Mouse (Mus musculus) adrenal gland, postnatal 10 days (tissue): ENCODE results near the gene Psmb9. TPM values are rescaled to one million over a fixed set of nuclear protein-coding genes. Genes with fewer than 3 reads are reported as not detected.

ENCODE experiments used
- DNase-seq: peaks from one replicate; pipeline ENCODE4 v3.0.0; 2021; ENCODE audit warnings: mixed read lengths
- total RNA-seq, 2 experiments: library from RNA; stranded (reverse); gene quantifications; 2 replicates each; pipeline ENCODE4 v1.2.3; 2021

The Psmb9 gene
- total RNA-seq, 2 experiments from 2014 or later = 13.5 to 18.2 TPM

- no peak for DNase-seq
Observed at GRCm38 (mm10) chr17:34205746-34206176, 18.2 kb upstream of the Psmb9 start.

- peak; percentile 65 for DNase-seq
Observed at GRCm38 (mm10) chr17:34205021-34205745, 17.6 kb upstream of the Psmb9 start.

GRCm38 (mm10) chr17:34204303-34205010 is 16.9 kb upstream of the Psmb9 start:
- DNase-seq = peak; percentile 94

- DNase-seq = peak; percentile 35
Observed at GRCm38 (mm10) chr17:34203444-34203843, 15.9 kb upstream of the Psmb9 start, which contains the start of gene Tap2. Gene Tap2 (plus strand): TSS chr17:34203527.

- DNase-seq = no peak
Observed at GRCm38 (mm10) chr17:34202760-34203442, 15.3 kb upstream of the Psmb9 start.

DNA sequence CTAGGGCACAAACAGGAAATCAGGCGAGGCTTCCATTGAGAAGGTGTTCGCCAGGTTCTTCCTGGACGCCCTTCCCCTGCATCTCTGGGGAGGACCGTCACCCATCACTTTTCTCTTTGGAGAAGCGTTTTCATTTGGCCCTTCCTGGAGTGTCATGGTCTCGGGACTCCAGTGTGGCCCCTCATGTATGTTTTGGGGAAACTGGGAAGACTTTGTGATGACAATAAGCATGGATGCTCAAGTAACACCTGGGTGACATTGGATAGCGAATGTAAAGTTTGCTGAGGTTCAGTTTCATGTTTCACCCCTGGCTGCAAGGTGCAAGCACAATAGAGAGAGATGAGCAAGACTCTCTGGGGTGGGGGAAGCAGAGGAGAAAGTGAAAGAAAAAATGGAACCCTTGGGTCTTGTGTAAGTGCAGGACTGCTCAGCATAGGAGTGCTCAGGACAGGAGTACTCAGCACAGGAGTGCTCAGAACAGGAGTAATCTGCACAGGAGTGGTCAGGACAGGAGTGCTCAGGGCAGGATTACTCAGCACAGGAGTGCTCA is 14.0 kb upstream of the Psmb9 start:
- no peak for DNase-seq

DNA sequence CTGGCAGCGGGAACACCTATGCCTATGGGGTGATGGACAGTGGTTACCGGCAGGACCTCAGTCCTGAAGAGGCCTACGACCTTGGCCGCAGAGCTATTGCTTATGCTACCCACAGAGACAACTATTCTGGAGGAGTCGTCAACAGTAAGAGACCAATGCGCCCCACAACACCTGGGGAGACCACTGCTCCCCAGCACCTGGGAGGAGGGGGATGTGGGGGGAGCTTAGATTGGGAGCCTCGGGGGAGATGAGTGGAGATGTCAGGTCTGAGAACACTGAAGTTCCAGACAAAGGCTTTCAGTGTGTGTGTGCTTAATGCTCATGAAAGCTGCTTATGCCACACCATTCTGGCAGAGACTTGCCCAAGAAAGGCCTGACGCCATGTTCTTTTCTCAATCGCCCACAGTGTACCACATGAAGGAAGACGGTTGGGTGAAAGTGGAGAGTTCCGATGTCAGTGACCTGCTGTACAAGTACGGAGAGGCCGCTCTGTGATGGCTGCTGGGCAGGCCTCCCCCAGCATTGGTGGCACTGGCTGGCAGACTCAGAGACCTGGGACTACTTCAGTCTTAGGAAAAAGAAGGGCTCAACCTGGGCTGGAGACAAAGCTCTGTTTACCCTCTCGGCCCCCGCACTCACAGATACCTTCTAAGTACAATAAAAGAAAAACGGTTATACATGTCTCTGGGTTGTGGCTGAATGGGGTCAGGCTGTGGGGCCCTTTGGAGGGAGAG is 13.4 kb upstream of the Psmb9 start:
- no peak for DNase-seq

GRCm38 (mm10) chr17:34200047-34200446 is 12.5 kb upstream of the Psmb9 start:
- DNase-seq = no peak

DNA sequence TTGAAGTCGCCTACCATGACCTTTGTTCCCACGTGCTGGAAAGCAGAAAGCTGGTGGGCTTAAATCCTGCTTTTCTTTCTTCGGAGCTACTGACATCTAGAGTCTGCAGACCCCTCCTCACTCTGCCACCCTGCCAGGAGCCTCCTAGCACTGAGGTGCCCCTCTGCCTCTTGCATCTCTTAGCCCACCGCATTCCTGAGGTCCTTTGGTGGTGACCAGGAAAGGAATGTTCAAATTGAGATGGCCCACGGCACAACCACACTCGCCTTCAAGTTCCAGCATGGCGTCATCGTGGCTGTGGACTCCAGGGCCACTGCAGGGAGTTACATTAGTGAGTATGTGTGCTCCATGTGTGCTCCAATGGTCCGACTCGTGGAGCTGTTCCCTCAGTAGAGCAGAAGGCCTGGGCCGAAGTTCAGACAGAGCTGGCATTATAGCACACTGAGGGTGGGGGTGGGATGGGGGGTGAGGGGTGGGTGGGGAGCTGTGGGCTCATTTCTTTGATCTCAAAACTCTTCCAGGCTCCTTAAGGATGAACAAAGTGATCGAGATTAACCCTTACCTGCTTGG is 11.6 kb upstream of the Psmb9 start:
- no peak for DNase-seq

- DNase-seq = no peak
Observed at GRCm38 (mm10) chr17:34198521-34198912, 11.0 kb upstream of the Psmb9 start.

DNA sequence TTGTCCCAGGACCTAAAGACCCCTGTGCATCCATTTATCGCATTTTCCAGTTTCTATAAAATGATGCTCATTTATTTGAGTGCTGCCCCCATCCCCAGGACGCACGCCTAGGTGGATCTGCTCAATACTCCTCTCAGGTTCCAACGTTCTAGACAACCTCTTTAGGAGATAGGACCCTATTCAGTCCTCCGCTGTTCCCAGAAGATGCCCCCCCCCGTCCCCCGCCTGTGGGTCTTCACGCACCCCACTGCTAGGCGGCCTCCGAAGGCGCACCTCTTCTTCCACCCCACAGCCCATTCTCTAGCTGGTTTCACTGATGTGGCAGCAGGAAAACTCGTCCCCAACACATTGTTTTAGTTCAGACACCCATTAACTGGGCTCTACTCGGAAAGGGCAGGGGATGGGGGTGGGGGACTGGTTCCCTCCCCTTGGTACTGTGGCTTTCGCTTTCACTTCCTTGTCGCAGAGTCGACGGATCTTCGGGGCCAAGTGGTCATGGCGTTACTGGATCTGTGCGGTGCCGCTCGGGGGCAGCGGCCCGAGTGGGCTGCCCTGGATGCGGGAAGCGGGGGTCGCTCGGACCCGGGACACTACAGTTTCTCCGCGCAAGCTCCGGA is 10.4 kb upstream of the Psmb9 start:
- peak; percentile 73 for DNase-seq

DNA sequence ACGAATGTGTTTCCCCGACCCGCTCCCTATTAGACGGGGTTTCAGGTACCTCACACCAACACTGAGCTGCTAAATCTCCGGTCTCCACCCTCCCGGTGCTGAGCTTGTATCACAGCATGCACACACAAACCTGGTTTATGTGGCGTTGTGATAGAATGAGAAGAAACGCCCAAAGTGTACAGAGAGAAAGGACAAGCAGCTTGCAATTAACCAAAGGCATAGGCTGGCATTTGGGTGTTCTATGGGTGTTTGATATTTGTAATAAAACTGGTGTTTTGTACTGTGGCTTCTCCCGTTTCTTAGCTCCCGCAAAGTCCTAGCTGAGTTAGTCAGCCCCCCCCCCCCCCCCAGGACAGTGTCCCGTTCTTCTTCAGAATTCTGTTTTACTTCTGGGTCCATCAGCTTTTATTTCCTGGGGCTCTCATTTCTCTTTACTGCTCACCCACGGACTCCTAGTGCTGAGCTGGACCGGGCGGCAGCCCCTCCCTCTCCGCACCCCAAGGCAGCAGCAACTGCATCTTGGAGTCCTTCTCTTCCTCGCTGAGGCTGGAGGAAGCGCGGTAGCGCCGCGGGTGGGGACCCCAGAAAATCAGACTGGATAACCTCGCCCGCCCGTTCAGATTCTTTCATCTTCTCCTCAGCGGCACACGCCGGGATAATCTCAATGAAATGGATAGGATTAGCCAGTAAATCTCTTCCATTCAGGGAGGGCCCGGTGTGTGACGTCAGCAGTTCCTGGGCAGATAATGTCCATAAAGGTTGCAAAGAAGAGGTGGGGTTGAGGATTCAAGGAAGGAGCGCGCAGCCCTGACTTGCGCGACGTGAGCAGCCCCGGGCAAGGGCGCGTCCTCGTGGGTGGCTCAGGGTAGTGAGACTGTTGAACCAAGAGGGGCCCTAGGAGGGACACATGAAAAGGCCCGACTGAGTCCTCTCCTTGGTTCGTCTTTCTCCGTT is 9.7 kb upstream of the Psmb9 start, which contains the start of gene Psmb8:
Psmb8 (plus strand) TSS at position 781 of the 954 bp plus-strand sequence.
- DNase-seq = peak; percentile 94

DNA sequence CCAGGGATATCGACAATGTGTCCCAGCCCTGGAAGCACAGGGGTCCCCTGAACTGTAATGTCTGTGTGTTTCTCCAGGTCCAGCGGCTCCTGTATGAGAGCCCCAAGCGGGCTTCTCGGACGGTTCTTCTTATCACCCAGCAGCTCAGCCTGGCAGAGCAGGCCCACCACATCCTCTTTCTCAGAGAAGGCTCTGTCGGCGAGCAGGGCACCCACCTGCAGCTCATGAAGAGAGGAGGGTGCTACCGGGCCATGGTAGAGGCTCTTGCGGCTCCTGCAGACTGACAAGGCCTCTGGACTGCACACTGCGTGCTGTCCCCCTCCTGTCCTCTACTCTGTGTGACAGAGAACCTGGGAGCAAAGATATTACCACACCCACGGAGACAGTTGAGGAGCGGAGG is 8.9 kb upstream of the Psmb9 start:
- DNase-seq = no peak

DNA sequence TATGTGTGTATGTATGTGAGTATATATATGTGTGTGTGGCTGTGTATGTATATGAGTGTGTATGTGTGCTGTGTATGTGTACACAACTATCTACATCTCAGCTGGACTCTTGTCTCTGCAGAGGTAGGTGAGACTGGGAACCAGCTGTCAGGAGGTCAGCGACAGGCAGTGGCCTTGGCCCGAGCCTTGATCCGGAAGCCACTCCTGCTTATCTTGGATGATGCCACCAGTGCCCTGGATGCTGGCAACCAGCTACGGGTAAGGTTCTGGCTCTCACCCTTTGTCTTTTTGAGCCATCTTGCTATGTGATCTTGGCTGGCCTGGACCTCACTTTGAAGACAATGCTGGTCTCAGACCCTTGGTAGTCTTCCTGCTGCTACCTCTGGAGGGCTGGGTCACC is 7.2 kb upstream of the Psmb9 start:
- no peak for DNase-seq

GRCm38 (mm10) chr17:34193468-34193867 is 5.9 kb upstream of the Psmb9 start:
- DNase-seq = no peak

DNA sequence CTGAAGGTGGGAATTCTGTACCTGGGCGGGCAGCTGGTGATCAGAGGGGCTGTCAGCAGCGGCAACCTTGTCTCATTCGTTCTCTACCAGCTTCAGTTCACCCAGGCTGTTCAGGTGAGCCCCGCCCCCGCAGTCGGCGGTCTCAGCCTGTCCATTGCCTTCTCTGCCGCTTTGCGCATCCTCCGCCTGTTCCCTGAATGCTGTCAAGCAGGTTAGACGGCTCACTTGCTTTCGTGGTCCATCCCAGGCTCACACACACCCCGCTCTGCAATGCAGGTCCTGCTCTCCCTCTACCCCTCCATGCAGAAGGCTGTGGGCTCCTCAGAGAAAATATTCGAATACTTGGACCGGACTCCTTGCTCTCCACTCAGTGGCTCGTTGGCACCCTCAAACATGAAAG is 5.3 kb upstream of the Psmb9 start:
- no peak for DNase-seq

DNA sequence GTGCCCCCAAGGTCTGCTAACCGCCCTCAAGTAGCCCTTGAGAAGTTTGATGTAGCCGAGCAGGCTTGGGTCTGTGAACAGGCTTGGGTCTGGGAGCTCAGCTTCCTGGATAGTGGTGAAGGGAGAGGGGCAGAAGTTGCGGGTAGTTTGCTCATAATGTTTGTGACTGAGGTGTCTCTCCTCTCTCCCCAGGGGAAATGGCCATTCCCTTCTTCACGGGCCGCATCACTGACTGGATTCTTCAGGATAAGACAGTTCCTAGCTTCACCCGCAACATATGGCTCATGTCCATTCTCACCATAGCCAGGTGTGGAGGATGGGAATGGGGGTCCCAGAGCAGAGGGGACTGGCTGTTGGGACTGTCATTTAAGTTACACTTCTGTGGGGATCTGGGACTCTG is 1.4 kb upstream of the Psmb9 start:
- DNase-seq = no peak

DNA sequence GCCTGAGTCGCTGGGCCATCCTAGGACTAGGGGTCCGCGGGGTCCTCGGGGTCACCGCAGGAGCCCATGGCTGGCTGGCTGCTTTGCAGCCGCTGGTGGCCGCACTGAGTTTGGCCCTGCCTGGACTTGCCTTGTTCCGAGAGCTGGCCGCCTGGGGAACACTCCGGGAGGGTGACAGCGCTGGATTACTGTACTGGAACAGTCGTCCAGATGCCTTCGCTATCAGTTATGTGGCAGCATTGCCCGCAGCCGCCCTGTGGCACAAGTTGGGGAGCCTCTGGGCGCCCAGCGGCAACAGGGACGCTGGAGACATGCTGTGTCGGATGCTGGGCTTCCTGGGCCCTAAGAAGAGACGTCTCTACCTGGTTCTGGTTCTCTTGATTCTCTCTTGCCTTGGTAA is 446 bp upstream of the Psmb9 start:
- DNase-seq = peak; percentile 64

DNA sequence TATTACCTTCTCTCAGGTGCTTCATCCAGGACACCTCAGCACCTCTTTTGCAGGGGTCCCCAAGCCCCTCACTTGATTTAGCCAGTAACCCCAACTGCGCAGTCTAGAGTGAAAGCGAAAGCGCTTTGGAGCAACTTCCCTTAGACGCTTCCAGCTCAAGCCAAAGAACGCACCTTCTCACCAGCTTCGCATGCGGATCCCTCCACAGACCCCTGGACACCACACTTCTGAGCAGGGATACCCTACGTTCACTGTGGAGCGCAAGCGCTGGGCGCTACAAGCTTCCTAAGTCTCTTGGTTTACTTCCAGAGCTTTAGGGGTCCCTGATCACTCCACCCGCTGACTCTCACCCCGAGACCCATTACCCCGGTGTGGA is 691 bp downstream of the Psmb9 start:
- DNase-seq = no peak

DNA sequence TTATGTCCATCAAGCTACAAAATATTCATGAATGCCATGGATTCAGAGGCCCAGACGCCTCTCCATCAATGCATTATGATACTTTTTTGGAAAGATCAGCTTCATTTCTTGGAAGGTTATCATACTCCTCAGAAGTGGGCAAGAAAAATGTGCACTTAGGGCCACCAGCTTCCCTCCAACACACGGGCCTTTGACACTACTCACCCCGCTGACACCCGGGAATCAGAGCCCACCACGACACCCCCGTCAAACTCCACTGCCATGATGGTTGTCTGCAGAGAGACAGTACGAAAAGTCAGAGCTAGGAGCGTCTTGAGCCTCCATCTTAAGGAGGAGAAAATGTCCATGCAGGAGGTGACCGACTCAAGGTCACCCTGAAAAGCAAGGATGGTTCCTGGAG is 2.0 kb downstream of the Psmb9 start:
- no peak for DNase-seq
